Mouse (Mus musculus): Measurements from ENCODE around the gene Mrm1. TPM values are rescaled to one million over a fixed set of nuclear protein-coding genes. Genes with fewer than 3 reads are reported as not detected.
A peak's percentile ranks its signal among the peaks of the same experiment; 100 is the strongest.
"Not testable (repeated sequence)": the region's sequence is repeated elsewhere in the genome, so short reads cannot be mapped to it uniquely, and the experiment has no call there.

Gene Mrm1
- polyA plus RNA-seq, 1 experiment from 2014 or later = 8.4 TPM

- H3K4me2 ChIP-seq (ENCODE audit: low read depth, low read length) = no peak overlapping the region
- ATAC-seq (no peak), DNase-seq (no peak)
- TF ChIP-seq CTCF (IDR thresholded peaks at IDR 0.05; ENCODE audit: low read depth) = no peak
- no peak for TF ChIP-seq EP300 (IDR thresholded peaks at IDR 0.05; ENCODE audit: low read depth)
- H3K9ac ChIP-seq (replicated peaks) = no peak overlapping the region
- H3K27me3 ChIP-seq (ENCODE audit: insufficient read depth, low read length) = no peaks in the 10 kb centered on the region
- no peak overlapping the region for H3K4me3 ChIP-seq (ENCODE audit: low read depth, low read length)
- no peaks in the 10 kb centered on the region for H3K9me3 ChIP-seq (ENCODE audit: low read length)
- H3K27ac ChIP-seq (ENCODE audit: low read depth) = no peak overlapping the region
- H3K4me1 ChIP-seq (ENCODE audit: insufficient read depth) = no peaks in the 10 kb centered on the region
- peaks cover 63% of the 10 kb centered on the region for H3K36me3 ChIP-seq (replicated peaks; ENCODE audit: insufficient read depth, low read length)
- 95% methylated on average over 15 of the region's 15 CpGs for WGBS (ENCODE audit: insufficient replicate concordance)
Observed at GRCm38 (mm10) chr11:84846741-84847474, 27.6 kb upstream of the Mrm1 start.

GRCm38 (mm10) chr11:84839330-84839729 is 20.0 kb upstream of the Mrm1 start:
- Histone ChIP-seq H3K36me3 (replicated peaks; ENCODE audit: insufficient read depth, low read length) (peaks cover 83% of the 10 kb centered on the region), H3K27ac (ENCODE audit: low read depth) (no peak overlapping the region), H3K27me3 (ENCODE audit: insufficient read depth, low read length) (no peaks in the 10 kb centered on the region), H3K9me3 (ENCODE audit: low read length) (no peaks in the 10 kb centered on the region), H3K4me2 (ENCODE audit: low read depth, low read length) (no peak overlapping the region), H3K4me3 (ENCODE audit: low read depth, low read length) (no peak overlapping the region), H3K4me1 (ENCODE audit: insufficient read depth) (no peaks in the 10 kb centered on the region), H3K9ac (replicated peaks) (no peak overlapping the region)
- TF ChIP-seq CTCF (IDR thresholded peaks at IDR 0.05; ENCODE audit: low read depth) = peak; percentile 52
- no peak for TF ChIP-seq EP300 (IDR thresholded peaks at IDR 0.05; ENCODE audit: low read depth)
- 88% methylated on average over 2 of the region's 2 CpGs for WGBS (ENCODE audit: insufficient replicate concordance)
- DNase-seq (no peak), ATAC-seq (no peak)

GRCm38 (mm10) chr11:84829495-84829894 is 10.2 kb upstream of the Mrm1 start:
- H3K9me3 ChIP-seq (ENCODE audit: low read length) = not testable (repeated sequence)

GRCm38 (mm10) chr11:84828516-84829399 is 9.4 kb upstream of the Mrm1 start, which contains the start of gene Dhrs11:
Gene Dhrs11 (minus strand): TSS chr11:84828994.
- Histone ChIP-seq H3K27me3 (ENCODE audit: insufficient read depth, low read length) (no peaks in the 10 kb centered on the region), H3K9me3 (ENCODE audit: low read length) (no peaks in the 10 kb centered on the region), H3K4me3 (ENCODE audit: low read depth, low read length) (peak within 1 kb of the TSS; percentile 99), H3K27ac (ENCODE audit: low read depth) (peak within 1 kb of the TSS; percentile 97), H3K36me3 (replicated peaks; ENCODE audit: insufficient read depth, low read length) (peaks cover 65% of the 10 kb centered on the region), H3K4me2 (ENCODE audit: low read depth, low read length) (peak within 1 kb of the TSS; percentile 86), H3K9ac (replicated peaks) (peak within 1 kb of the TSS; percentile 97), H3K4me1 (ENCODE audit: insufficient read depth) (peaks cover 25% of the 10 kb centered on the region)
- DNase-seq (peak; percentile 97), ATAC-seq (peak; percentile 93)
- WGBS (ENCODE audit: insufficient replicate concordance) = 1% methylated on average over 60 of the region's 62 CpGs
- no peak for TF ChIP-seq CTCF (IDR thresholded peaks at IDR 0.05; ENCODE audit: low read depth)
- TF ChIP-seq EP300 (IDR thresholded peaks at IDR 0.05; ENCODE audit: low read depth) = peak; percentile 70; the same call in 1 of the 2 replicates

More at GRCm38 (mm10) chr11:84829495-84829894, 10.2 kb upstream of the Mrm1 start:
- H3K4me1 ChIP-seq (ENCODE audit: insufficient read depth) = peaks cover 21% of the 10 kb centered on the region
- WGBS (ENCODE audit: insufficient replicate concordance) = 42% methylated on average over 11 of the region's 11 CpGs
- H3K27ac ChIP-seq (ENCODE audit: low read depth) = peak overlapping the region; percentile 97
- H3K9ac ChIP-seq (replicated peaks) = peak overlapping the region; percentile 97; the same call in 1 of the 2 replicates
- H3K27me3 ChIP-seq (ENCODE audit: insufficient read depth, low read length); DNase-seq: not testable (repeated sequence)
- peak; percentile 5 for ATAC-seq
- H3K4me3 ChIP-seq (ENCODE audit: low read depth, low read length) = peak overlapping the region; percentile 99
- peaks cover 71% of the 10 kb centered on the region for H3K36me3 ChIP-seq (replicated peaks; ENCODE audit: insufficient read depth, low read length)
- H3K4me2 ChIP-seq (ENCODE audit: low read depth, low read length) = peak overlapping the region; percentile 86

- ATAC-seq (no peak), DNase-seq (peak; percentile 18)
- no peaks in the 10 kb centered on the region for H3K9me3 ChIP-seq (ENCODE audit: low read length)
- peaks cover 59% of the 10 kb centered on the region for H3K36me3 ChIP-seq (replicated peaks; ENCODE audit: insufficient read depth, low read length)
- peak overlapping the region; percentile 86 for H3K4me2 ChIP-seq (ENCODE audit: low read depth, low read length)
- 32% methylated on average over 3 of the region's 3 CpGs for WGBS (ENCODE audit: insufficient replicate concordance)
- peak overlapping the region; percentile 97 for H3K27ac ChIP-seq (ENCODE audit: low read depth)
- TF ChIP-seq CTCF (IDR thresholded peaks at IDR 0.05; ENCODE audit: low read depth) (no peak), EP300 (IDR thresholded peaks at IDR 0.05; ENCODE audit: low read depth) (no peak)
- H3K4me1 ChIP-seq (ENCODE audit: insufficient read depth) = peaks cover 25% of the 10 kb centered on the region
- H3K27me3 ChIP-seq (ENCODE audit: insufficient read depth, low read length) = no peaks in the 10 kb centered on the region
- H3K9ac ChIP-seq (replicated peaks) = peak overlapping the region; percentile 97
- H3K4me3 ChIP-seq (ENCODE audit: low read depth, low read length) = peak overlapping the region; percentile 99
Observed at GRCm38 (mm10) chr11:84827901-84828503, 8.7 kb upstream of the Mrm1 start.

GRCm38 (mm10) chr11:84827492-84827891 is 8.2 kb upstream of the Mrm1 start:
- TF ChIP-seq EP300 (IDR thresholded peaks at IDR 0.05; ENCODE audit: low read depth) (no peak), CTCF (IDR thresholded peaks at IDR 0.05; ENCODE audit: low read depth) (no peak)
- Histone ChIP-seq H3K27me3 (ENCODE audit: insufficient read depth, low read length) (no peaks in the 10 kb centered on the region), H3K36me3 (replicated peaks; ENCODE audit: insufficient read depth, low read length) (peaks cover 59% of the 10 kb centered on the region), H3K4me1 (ENCODE audit: insufficient read depth) (peaks cover 25% of the 10 kb centered on the region), H3K27ac (ENCODE audit: low read depth) (peak overlapping the region; percentile 97), H3K9me3 (ENCODE audit: low read length) (no peaks in the 10 kb centered on the region), H3K9ac (replicated peaks) (peak overlapping the region; percentile 97), H3K4me2 (ENCODE audit: low read depth, low read length) (peak overlapping the region; percentile 86), H3K4me3 (ENCODE audit: low read depth, low read length) (peak overlapping the region; percentile 99)
- peak; percentile 15 for DNase-seq
- no peak for ATAC-seq
